Mouse (Mus musculus): ENCODE measurements at regions not wholly inside any gene's neighbourhood (a gene's known extent, or its start where the extent isn't known, plus 50 kb on each side); places are given as distances from the start of the nearest gene placed in this dataset.

DNA sequence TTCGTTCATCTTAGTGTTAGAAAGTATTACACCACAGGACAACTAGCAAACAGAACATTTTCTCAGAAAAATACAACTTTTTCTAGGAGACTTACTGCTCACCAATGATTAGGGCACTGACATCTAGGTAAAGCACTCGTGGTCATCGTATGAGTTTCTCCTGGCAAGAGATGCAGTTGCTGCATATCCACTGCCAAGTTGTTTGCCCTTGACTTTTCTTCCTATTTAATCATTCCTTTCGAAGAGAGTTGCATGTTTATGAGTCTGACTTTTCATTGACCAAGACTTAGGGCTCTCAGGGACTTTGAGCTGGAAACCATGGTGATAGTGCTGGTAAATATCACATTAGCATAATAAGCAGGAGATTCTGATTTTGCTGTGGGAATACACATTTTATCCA, 149.1 kb downstream of the Fam124b start:
- no peak for TF ChIP-seq CTCF (IDR thresholded peaks at IDR 0.05)
- peaks cover 3% of the 10 kb centered on the region for H3K27me3 ChIP-seq
- in situ Hi-C loops (cut with MboI; ENCODE audit: low pct_unique_long_range_greater_than_20kb): no loop called here
- DNase-seq (ENCODE audit: low read depth, low spot score) (no peak), ATAC-seq (no peak)
- ChIA-PET CTCF (no interaction called here), POLR2A (no interaction called here)

DNA sequence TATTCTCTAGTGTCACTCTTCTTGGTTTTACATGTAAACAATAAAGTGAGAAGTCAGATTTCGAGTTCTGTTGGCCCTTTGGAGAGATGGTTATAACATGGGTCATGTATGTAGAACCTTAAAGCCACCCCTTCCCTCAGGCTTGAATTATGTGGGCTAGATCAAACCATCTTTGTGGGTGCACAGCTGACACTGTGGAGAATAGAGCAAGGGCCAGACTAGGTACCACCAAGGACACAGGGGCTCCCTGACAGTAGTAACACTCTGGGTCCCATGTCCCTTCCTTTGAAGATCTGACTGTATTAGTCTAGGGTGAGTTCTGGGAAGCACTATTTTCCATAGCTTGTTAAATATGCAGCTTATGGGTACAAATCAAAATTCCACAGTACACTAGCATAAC, 156.2 kb downstream of the Fam124b start:
- no peak for DNase-seq (ENCODE audit: low read depth, low spot score)
- in situ Hi-C loops (cut with MboI; ENCODE audit: low pct_unique_long_range_greater_than_20kb): no loop called here
- H3K27me3 ChIP-seq: peaks cover 12% of the 10 kb centered on the region
- no peak for TF ChIP-seq CTCF (IDR thresholded peaks at IDR 0.05)
- CTCF ChIA-PET: interaction anchor here (1.1 kb wide), 1 partner anchor 24 kb away, joined by 3 read pairs; no protein-coding TSS in a partner anchor
- no peak for ATAC-seq
- POLR2A ChIA-PET: interaction anchor here (0.5 kb wide), 1 partner anchor 42 kb away, joined by 3 read pairs; no protein-coding TSS in a partner anchor

DNA sequence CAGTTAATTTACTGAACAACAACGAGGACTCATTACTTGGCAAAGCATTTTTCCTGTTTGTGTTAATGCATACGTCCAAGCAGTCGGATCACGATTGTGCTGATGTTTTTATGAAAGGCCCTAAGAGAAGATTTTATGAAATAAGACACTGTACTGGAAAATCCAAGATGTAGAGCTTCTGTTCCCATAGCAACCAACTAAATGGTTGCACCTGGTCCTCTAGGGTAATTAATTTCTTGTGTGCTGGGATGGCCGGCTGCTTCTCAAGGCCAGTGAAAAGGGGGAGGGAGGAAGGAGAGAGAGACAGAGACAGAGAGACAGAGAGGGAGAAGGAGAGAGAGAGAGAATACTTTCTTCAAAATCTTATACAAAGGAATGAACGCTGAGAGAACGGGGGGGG, 156.6 kb downstream of the Fam124b start:
- POLR2A ChIA-PET: no interaction called here
- ATAC-seq: no peak

DNA sequence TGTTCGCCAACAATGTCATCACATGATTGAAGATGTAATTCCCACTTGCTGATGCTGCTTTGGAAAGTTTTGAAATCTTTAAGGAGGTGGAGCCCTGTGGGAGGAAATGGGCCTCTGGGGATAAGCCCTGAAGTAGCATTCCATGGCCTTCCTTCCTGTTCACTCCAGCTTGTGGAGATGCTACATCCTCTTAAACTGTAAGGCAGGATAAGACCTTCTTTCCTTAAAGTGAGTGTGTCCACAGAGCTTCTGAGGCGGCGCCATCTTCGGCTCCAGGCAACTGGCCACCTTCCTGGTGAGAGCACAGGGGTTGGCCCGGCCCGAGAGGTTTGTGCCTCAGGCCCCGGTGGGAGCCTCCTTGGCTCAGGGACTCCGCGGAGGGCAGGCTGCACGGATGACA, 173.1 kb downstream of the Fam124b start:
- in situ Hi-C loops (cut with MboI; ENCODE audit: low pct_unique_long_range_greater_than_20kb): no loop called here
- H3K27me3 ChIP-seq: peaks cover 14% of the 10 kb centered on the region
- ATAC-seq: no peak
- no peak for DNase-seq (ENCODE audit: low read depth, low spot score)
- ChIA-PET POLR2A (no interaction called here), CTCF (no interaction called here)
- no peak for TF ChIP-seq CTCF (IDR thresholded peaks at IDR 0.05)

More for the DNA sequence above, 156.6 kb downstream of the Fam124b start:
- DNase-seq (ENCODE audit: low read depth, low spot score): no peak
- H3K27me3 ChIP-seq: peaks cover 12% of the 10 kb centered on the region
- TF ChIP-seq CTCF (IDR thresholded peaks at IDR 0.05): no peak
- in situ Hi-C loops (cut with MboI; ENCODE audit: low pct_unique_long_range_greater_than_20kb): no loop called here
- CTCF ChIA-PET: no interaction called here

DNA sequence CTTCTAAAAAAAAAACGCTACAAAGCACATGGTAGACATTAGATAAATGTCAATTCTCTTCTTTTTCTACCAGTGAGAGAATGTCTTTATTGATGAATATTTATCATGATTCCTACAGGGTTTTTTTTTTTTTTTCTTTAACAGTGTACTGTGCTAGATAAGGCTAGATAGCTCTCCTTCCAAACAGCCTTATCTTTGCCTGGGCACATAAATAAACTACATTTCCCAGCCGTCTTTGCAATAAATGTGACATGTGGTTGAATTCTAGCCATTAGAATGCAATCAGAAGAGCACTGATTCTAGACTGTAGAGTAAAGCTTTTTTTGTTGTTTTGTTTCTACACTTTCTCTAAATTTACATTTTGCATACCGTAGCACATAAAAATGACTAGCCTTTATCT, 177.9 kb downstream of the Fam124b start:
- in situ Hi-C loops (cut with MboI; ENCODE audit: low pct_unique_long_range_greater_than_20kb): no loop called here
- H3K27me3 ChIP-seq: peaks cover 23% of the 10 kb centered on the region
- ATAC-seq (no peak), DNase-seq (ENCODE audit: low read depth, low spot score) (no peak)
- ChIA-PET CTCF (no interaction called here), POLR2A (no interaction called here)
- no peak for TF ChIP-seq CTCF (IDR thresholded peaks at IDR 0.05)

DNA sequence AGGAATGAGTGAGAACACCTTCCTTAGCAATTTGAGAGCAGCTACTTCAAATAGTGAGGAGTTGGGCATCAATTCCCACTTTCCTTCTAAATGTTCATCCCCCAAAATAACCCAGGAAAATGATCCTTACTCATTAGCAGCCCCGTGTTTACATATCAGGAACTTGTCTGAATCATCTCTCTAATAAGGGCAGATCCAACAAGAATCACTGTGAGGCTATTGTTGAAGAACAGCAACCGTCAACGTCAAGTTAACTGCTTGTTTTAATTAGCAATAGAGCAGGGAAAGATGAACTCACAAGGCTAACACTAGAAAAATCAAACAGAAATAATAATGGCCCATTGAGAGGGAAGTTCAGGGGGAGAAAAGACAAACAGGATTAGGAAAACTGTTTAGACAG, 178.4 kb downstream of the Fam124b start:
- in situ Hi-C loops (cut with MboI; ENCODE audit: low pct_unique_long_range_greater_than_20kb): no loop called here
- DNase-seq (ENCODE audit: low read depth, low spot score): no peak
- no peak for TF ChIP-seq CTCF (IDR thresholded peaks at IDR 0.05)
- ChIA-PET POLR2A (no interaction called here), CTCF (no interaction called here)
- H3K27me3 ChIP-seq: peaks cover 23% of the 10 kb centered on the region
- no peak for ATAC-seq

DNA sequence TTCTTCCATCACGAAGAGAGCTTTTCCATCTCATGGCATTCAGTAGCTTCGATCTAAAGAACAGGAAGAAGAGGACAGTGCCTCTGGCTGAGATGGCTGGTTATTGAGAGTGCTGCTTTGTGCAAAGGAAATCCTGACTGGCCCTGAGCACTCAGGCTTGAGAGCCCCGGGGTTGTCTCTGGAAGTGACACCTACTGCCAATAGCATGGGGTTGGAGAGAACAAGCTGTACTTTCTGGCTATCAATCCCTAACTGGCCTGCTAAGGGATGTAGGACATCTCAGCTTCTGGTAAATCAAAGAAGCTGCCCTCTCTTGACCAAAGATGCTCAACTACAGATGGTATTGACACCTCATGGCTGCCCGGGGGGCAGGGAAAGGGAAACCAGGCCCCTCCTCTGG, 178.2 kb upstream of the Serpine2 start:
- DNase-seq (ENCODE audit: low read depth, low spot score) (no peak), ATAC-seq (no peak)
- no peak for TF ChIP-seq CTCF (IDR thresholded peaks at IDR 0.05)
- peaks cover 31% of the 10 kb centered on the region for H3K27me3 ChIP-seq
- ChIA-PET CTCF (interaction anchor here (1.4 kb wide), 1 partner anchor 24 kb away, joined by 3 read pairs; no protein-coding TSS in a partner anchor), POLR2A (no interaction called here)
- in situ Hi-C loops (cut with MboI; ENCODE audit: low pct_unique_long_range_greater_than_20kb): no loop called here

DNA sequence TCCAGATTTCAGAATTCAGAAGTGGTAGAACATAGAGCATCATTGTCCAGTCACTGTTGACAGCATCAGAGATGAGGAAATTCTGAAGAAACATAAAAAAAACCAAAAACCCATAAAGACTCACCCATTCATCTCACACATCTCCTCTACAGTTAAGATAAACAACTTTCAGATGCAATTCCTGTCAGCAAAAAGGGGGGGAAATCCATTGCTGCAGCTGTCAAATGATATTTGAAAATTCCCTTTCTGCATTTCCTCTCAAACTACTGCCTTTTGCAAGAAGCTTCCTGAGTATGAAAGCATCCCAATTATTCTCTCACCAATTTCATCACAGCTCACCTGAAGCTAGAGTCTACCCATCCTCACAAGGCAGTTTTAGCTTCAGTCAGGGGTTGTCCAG, 177.1 kb upstream of the Serpine2 start:
- ATAC-seq: no peak
- in situ Hi-C loops (cut with MboI; ENCODE audit: low pct_unique_long_range_greater_than_20kb): no loop called here
- no peak for DNase-seq (ENCODE audit: low read depth, low spot score)
- POLR2A ChIA-PET: no interaction called here
- no peak for TF ChIP-seq CTCF (IDR thresholded peaks at IDR 0.05)
- peaks cover 37% of the 10 kb centered on the region for H3K27me3 ChIP-seq
- CTCF ChIA-PET: interaction anchor here (1.4 kb wide), 1 partner anchor 25 kb away, joined by 3 read pairs; no protein-coding TSS in a partner anchor

DNA sequence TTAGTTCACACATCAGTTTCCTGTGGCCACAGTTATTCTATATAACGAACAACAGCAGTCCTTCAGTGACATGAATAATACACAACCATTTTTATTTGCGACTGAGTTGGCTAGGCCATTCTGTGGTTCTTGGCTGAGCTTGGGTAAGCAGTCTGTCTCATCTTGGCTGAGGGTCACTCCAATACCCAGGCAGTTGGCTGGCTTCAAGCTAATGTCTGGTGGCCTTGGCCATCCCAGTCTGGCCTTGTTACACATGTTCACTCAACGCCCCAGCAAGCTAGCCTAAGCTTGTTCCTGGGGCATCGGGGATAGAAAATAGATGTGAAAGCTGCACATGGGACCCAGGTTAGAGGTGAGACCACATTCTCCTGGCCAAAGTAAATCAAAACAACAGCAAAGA, 175.5 kb upstream of the Serpine2 start:
- DNase-seq (ENCODE audit: low read depth, low spot score) (no peak), ATAC-seq (no peak)
- CTCF ChIA-PET: no interaction called here
- no peak for TF ChIP-seq CTCF (IDR thresholded peaks at IDR 0.05)
- in situ Hi-C loops (cut with MboI; ENCODE audit: low pct_unique_long_range_greater_than_20kb): no loop called here
- peaks cover 37% of the 10 kb centered on the region for H3K27me3 ChIP-seq
- POLR2A ChIA-PET: no interaction called here

DNA sequence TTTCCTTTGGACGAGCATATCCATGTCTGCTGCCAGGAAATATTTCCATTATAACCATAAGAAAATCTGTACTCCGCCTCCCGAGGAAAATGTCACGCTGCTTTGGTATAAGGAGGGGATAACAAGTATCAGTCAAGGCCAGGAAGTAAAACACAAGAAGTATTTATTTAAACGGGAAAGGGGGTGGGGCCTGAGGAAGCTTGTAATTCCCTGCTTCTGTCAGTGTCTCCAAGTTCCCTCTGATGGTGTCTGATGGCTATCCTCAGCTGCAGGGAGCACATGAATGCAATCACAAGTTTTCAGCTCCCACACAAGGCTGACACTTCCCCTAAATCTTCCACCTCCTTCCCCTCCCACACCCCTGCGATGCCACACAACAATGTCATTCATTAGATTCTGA, 172.5 kb upstream of the Serpine2 start:
- ChIA-PET POLR2A (no interaction called here), CTCF (no interaction called here)
- TF ChIP-seq CTCF (IDR thresholded peaks at IDR 0.05): no peak
- DNase-seq (ENCODE audit: low read depth, low spot score) (no peak), ATAC-seq (no peak)
- peaks cover 16% of the 10 kb centered on the region for H3K27me3 ChIP-seq
- in situ Hi-C loops (cut with MboI; ENCODE audit: low pct_unique_long_range_greater_than_20kb): no loop called here

DNA sequence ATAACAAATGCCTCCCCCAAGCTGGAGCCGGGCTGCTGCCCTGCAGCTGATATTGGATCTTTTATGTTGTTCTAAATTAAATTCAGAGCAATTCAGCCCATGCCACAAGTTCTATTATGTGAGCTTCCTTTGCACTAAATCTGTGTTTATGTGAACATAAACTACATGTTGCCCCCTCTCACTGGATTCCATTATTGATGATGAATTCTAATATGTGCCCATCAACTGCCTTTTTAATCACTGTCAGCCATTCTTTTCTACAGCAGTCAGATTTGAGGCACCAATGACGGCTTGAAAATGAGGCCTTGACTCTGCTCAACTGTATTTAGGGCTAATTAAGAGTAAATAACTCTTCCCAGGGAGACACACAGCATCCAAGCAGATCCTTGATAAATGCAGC, 172.1 kb upstream of the Serpine2 start:
- peaks cover 16% of the 10 kb centered on the region for H3K27me3 ChIP-seq
- in situ Hi-C loops (cut with MboI; ENCODE audit: low pct_unique_long_range_greater_than_20kb): no loop called here
- CTCF ChIA-PET: no interaction called here
- DNase-seq (ENCODE audit: low read depth, low spot score) (no peak), ATAC-seq (no peak)
- TF ChIP-seq CTCF (IDR thresholded peaks at IDR 0.05): no peak
- POLR2A ChIA-PET: no interaction called here

DNA sequence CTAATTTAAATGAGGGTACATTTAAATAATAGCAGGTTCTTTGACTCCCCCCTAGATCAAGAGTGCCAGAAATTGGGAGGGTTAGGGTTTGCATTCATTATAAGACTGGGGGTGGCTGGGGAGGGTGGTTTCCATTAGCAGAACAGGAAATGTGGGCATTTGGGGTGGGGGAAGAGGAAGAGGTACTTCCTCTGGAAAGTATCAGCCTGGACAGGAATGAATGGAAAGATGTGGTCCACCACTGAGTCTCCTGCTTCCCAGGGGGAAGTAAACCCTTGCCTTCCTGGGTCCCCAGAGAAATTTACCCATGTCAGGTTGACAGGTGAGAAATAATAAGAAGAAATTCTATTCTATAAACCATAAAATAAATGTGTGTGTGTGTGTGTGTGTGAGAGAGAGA, 171.5 kb upstream of the Serpine2 start:
- H3K27me3 ChIP-seq: peaks cover 16% of the 10 kb centered on the region
- no peak for TF ChIP-seq CTCF (IDR thresholded peaks at IDR 0.05)
- CTCF ChIA-PET: no interaction called here
- POLR2A ChIA-PET: no interaction called here
- no peak for DNase-seq (ENCODE audit: low read depth, low spot score)
- in situ Hi-C loops (cut with MboI; ENCODE audit: low pct_unique_long_range_greater_than_20kb): no loop called here
- ATAC-seq: no peak

Data from Patski (cell line).